Mouse (Mus musculus): ENCODE data around the gene Pald1. TPM values are rescaled to one million over a fixed set of nuclear protein-coding genes. Genes with fewer than 3 reads are reported as not detected.

Gene Pald1
- polyA plus RNA-seq, 1 experiment from 2014 or later, result 14.5 TPM

DNA sequence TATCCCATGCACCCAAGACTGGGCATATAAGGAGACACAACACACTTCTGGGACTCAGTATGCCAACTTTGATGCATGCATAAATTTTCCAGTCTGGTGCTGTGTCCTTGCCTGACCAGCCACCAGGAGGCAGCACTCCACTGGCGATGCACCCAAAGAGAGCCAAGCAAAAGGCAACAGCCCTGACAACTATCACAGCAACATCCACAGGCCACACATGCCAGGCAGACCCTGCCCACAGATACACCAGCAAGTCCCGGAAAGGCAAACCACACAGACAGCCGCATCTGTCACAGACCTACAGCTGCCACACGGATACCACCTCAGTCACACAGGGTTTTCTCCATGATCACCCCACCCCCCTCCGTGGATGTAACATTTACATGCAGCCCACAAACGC lies 41.8 kb downstream of the Pald1 start:
- WGBS, result 64% methylated on average over 6 of the region's 6 CpGs
- H3K4me2 ChIP-seq (replicated peaks), result no peak overlapping the region
- H3K4me1 ChIP-seq (replicated peaks), result peaks cover 8% of the 10 kb centered on the region
- H3K4me3 ChIP-seq (replicated peaks), result no peak overlapping the region
- H3K9ac ChIP-seq, result no peak overlapping the region
- H3K36me3 ChIP-seq, result peaks cover 3% of the 10 kb centered on the region; the same call in 1 of the 2 replicates
- no peaks in the 10 kb centered on the region for H3K9me3 ChIP-seq
- no peak for ATAC-seq
- no peak overlapping the region for H3K27ac ChIP-seq
- H3K27me3 ChIP-seq (replicated peaks), result no peaks in the 10 kb centered on the region

DNA sequence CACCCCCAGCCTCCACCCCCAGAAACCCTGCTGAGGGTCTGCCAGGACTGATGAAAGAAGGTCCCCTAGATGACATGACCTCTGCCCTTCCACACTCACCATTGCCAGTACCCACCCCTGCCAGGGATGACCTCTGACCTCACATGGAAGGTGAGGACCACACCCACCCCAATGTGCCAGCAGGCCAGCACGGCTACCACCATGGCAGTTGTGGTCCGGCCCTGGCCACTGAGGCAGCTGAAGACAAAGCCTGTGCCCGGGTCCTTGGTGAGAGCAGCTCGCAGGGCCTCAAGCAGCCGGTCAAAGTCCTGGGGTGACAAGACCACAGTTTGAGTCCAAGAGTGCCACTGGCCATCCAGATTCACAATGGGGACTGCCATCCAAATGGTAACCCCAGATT lies 42.3 kb downstream of the Pald1 start:
- Histone ChIP-seq H3K36me3 (peaks cover 3% of the 10 kb centered on the region; the same call in 1 of the 2 replicates), H3K9ac (no peak overlapping the region), H3K4me3 (replicated peaks) (no peak overlapping the region), H3K27ac (no peak overlapping the region), H3K9me3 (no peaks in the 10 kb centered on the region), H3K4me1 (replicated peaks) (peaks cover 4% of the 10 kb centered on the region), H3K27me3 (replicated peaks) (no peaks in the 10 kb centered on the region), H3K4me2 (replicated peaks) (no peak overlapping the region)
- 91% methylated on average over 5 of the region's 5 CpGs for WGBS
- ATAC-seq, result no peak

- H3K4me2 ChIP-seq (replicated peaks), result no peak overlapping the region
- H3K4me3 ChIP-seq (replicated peaks), result no peak overlapping the region
- no peak overlapping the region for H3K27ac ChIP-seq
- H3K4me1 ChIP-seq (replicated peaks), result no peaks in the 10 kb centered on the region
- WGBS, result 79% methylated on average over 9 of the region's 9 CpGs
- ATAC-seq, result no peak
- H3K9me3 ChIP-seq, result no peaks in the 10 kb centered on the region
- H3K9ac ChIP-seq, result no peak overlapping the region
- H3K36me3 ChIP-seq, result peaks cover 3% of the 10 kb centered on the region; the same call in 1 of the 2 replicates
- no peaks in the 10 kb centered on the region for H3K27me3 ChIP-seq (replicated peaks)
Observed at GRCm38 (mm10) chr10:61340247-61340646, 43.1 kb downstream of the Pald1 start.

DNA sequence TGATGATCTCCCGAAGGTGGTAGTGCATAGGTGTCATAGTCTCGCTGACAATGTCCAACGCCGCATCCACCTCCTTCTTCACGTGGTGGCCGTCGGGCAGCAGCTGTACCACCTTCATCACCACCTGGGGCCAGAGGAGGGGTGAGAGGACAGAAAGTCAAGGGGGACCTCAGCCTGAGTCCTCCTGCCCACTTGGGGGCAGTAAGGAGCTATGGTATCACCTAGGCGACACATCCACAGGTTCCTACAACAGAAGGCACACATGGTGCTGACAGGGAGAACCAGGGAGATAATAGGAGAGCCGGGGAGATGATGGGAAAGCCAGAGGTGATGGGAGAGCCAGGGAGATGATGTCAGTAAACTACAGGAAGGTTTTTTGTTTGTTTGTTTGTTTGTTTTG lies 44.1 kb downstream of the Pald1 start:
- Histone ChIP-seq H3K9ac (no peak overlapping the region), H3K27ac (no peak overlapping the region), H3K27me3 (replicated peaks) (no peaks in the 10 kb centered on the region), H3K4me3 (replicated peaks) (no peak overlapping the region), H3K4me1 (replicated peaks) (no peaks in the 10 kb centered on the region), H3K36me3 (peaks cover 3% of the 10 kb centered on the region; the same call in 1 of the 2 replicates), H3K4me2 (replicated peaks) (no peak overlapping the region), H3K9me3 (no peaks in the 10 kb centered on the region)
- ATAC-seq, result no peak
- 87% methylated on average over 9 of the region's 9 CpGs for WGBS

DNA sequence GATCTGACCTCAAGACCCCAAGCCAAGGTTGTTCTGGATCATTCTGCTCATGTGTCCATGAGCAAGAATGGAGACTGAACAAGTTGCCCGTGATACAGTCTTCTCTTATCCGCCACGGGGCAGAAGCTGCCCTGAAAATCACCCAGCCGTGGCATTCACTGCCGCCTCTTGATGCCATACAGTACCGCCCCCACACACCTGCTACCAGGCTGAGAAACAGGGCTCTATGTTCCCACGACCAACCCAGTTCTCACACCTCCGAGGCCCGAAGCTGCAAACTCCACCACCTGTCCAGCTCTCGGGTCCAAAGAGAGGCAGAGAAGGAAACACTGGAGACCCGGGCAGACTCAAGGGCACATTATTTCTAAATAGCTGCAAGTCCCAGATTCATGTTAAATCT lies 45.7 kb downstream of the Pald1 start:
- Histone ChIP-seq H3K4me1 (replicated peaks) (no peaks in the 10 kb centered on the region), H3K36me3 (peaks cover 3% of the 10 kb centered on the region; the same call in 1 of the 2 replicates), H3K9me3 (no peaks in the 10 kb centered on the region), H3K4me2 (replicated peaks) (no peak overlapping the region), H3K27me3 (replicated peaks) (no peaks in the 10 kb centered on the region), H3K9ac (no peak overlapping the region), H3K27ac (no peak overlapping the region), H3K4me3 (replicated peaks) (no peak overlapping the region)
- ATAC-seq, result no peak
- 92% methylated on average over 11 of the region's 11 CpGs for WGBS

GRCm38 (mm10) chr10:61336592-61336991 lies 46.7 kb downstream of the Pald1 start:
- 77% methylated on average over 5 of the region's 5 CpGs for WGBS
- Histone ChIP-seq H3K4me2 (replicated peaks) (no peak overlapping the region), H3K9me3 (no peaks in the 10 kb centered on the region)

DNA sequence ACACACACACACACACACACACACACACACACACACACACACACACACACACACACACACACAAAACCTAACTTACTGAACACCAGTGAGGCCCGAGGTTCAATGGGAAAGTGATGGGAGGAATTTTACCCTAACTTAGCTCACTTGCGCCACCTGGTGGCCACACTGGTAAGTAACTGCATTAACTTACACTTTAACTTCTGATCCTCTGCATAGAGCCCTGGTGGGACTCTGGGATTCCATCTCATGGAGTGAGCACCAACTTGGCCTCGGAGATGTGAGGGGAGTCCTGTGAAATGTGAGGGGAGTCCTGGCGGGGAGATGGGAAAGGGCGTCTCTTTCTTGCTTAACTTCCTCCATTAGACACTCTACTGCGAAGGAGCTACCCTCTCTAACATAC lies 47.2 kb downstream of the Pald1 start:
- no peak for ATAC-seq

More at GRCm38 (mm10) chr10:61336592-61336991, 46.7 kb downstream of the Pald1 start:
- Histone ChIP-seq H3K27ac (no peak overlapping the region), H3K9ac (no peak overlapping the region), H3K4me3 (replicated peaks) (no peak overlapping the region), H3K27me3 (replicated peaks) (no peaks in the 10 kb centered on the region), H3K36me3 (no peaks in the 10 kb centered on the region), H3K4me1 (replicated peaks) (no peaks in the 10 kb centered on the region)
- no peak for ATAC-seq

GRCm38 (mm10) chr10:61334545-61334944 lies 48.8 kb downstream of the Pald1 start:
- no peaks in the 10 kb centered on the region for H3K4me1 ChIP-seq (replicated peaks)
- no peak overlapping the region for H3K9ac ChIP-seq
- H3K4me3 ChIP-seq (replicated peaks), result no peak overlapping the region
- WGBS, result 72% methylated on average over 7 of the region's 7 CpGs
- H3K27ac ChIP-seq, result no peak overlapping the region
- no peaks in the 10 kb centered on the region for H3K9me3 ChIP-seq
- H3K27me3 ChIP-seq (replicated peaks), result no peaks in the 10 kb centered on the region
- ATAC-seq, result no peak
- no peaks in the 10 kb centered on the region for H3K36me3 ChIP-seq
- no peak overlapping the region for H3K4me2 ChIP-seq (replicated peaks)

More for the DNA sequence above, 47.2 kb downstream of the Pald1 start:
- Histone ChIP-seq H3K4me1 (replicated peaks) (no peaks in the 10 kb centered on the region), H3K27me3 (replicated peaks) (no peaks in the 10 kb centered on the region), H3K4me3 (replicated peaks) (no peak overlapping the region), H3K4me2 (replicated peaks) (no peak overlapping the region), H3K9ac (no peak overlapping the region), H3K36me3 (no peaks in the 10 kb centered on the region), H3K27ac (no peak overlapping the region), H3K9me3 (no peaks in the 10 kb centered on the region)
- 20% methylated on average over 6 of the region's 6 CpGs for WGBS

DNA sequence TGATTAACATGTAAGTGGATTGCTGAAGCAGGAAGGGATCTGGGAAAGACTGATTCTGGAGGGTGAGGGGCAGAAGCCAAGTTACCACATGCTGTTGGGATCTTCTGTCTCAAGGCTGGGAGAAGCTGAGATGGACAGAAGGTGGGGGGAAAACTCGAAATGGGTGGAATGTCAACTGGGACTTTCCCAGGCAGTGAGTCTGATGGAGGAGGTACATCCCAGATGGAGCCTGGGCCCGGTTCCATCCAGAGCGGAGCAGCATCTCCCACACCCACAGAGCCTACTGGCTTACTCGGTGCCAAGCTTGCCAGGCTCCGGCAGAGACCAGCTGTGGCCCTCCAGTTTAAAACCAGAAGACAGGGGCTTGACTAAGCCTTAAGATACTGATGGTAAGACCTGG lies 52.3 kb downstream of the Pald1 start:
- 85% methylated on average over 5 of the region's 5 CpGs for WGBS
- ATAC-seq, result no peak

GRCm38 (mm10) chr10:61328927-61329326 lies 54.4 kb downstream of the Pald1 start:
- 57% methylated on average over 7 of the region's 7 CpGs for WGBS

More for the DNA sequence above, 52.3 kb downstream of the Pald1 start:
- Histone ChIP-seq H3K4me2 (replicated peaks) (no peak overlapping the region), H3K27me3 (replicated peaks) (no peaks in the 10 kb centered on the region), H3K4me3 (replicated peaks) (no peak overlapping the region), H3K27ac (no peak overlapping the region), H3K9ac (no peak overlapping the region), H3K9me3 (no peaks in the 10 kb centered on the region), H3K4me1 (replicated peaks) (0 out of 2 replicates have a peak, but pooled peaks cover 3% of the 10 kb centered on the region), H3K36me3 (no peaks in the 10 kb centered on the region)

DNA sequence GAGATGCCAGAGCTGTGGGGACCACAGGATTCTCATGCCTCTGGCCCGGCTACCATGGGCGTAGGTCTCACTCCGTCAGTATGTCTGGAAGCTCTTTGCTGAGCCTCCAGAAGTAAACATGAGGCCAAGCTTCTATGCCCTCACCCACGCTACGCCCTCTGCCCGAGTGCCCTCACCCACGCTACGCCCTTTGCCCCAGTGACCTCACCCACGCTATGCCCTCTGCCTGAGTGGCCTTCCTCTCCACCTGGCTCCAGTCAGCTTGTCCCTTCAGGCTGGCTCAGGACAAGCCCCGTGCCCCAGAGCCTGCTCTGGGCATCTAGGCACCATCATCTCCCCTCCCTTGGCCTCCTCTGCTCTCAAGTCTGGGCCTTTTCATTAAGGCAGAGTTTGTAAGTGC lies 55.8 kb downstream of the Pald1 start:
- WGBS, result 84% methylated on average over 10 of the region's 10 CpGs
- Histone ChIP-seq H3K27me3 (replicated peaks) (no peaks in the 10 kb centered on the region), H3K9ac (no peak overlapping the region), H3K4me3 (replicated peaks) (no peak overlapping the region), H3K4me2 (replicated peaks) (no peak overlapping the region), H3K4me1 (replicated peaks) (peaks cover 3% of the 10 kb centered on the region; the same call in 1 of the 2 replicates), H3K27ac (no peak overlapping the region), H3K36me3 (no peaks in the 10 kb centered on the region), H3K9me3 (no peaks in the 10 kb centered on the region)
- ATAC-seq, result no peak

More at GRCm38 (mm10) chr10:61328927-61329326, 54.4 kb downstream of the Pald1 start:
- no peaks in the 10 kb centered on the region for H3K36me3 ChIP-seq
- no peaks in the 10 kb centered on the region for H3K9me3 ChIP-seq
- no peak overlapping the region for H3K4me2 ChIP-seq (replicated peaks)
- no peak overlapping the region for H3K27ac ChIP-seq
- no peak overlapping the region for H3K9ac ChIP-seq
- no peak for ATAC-seq
- H3K4me3 ChIP-seq (replicated peaks), result no peak overlapping the region
- peaks cover 3% of the 10 kb centered on the region; the same call in 1 of the 2 replicates for H3K4me1 ChIP-seq (replicated peaks)
- H3K27me3 ChIP-seq (replicated peaks), result no peaks in the 10 kb centered on the region

- no peak overlapping the region for H3K27ac ChIP-seq
- no peak for ATAC-seq
Observed at GRCm38 (mm10) chr10:61325782-61326328, 57.5 kb downstream of the Pald1 start.

GRCm38 (mm10) chr10:61324717-61325116 lies 58.6 kb downstream of the Pald1 start:
- no peak overlapping the region for H3K9ac ChIP-seq
- WGBS, result 77% methylated on average over 8 of the region's 8 CpGs
- no peaks in the 10 kb centered on the region for H3K36me3 ChIP-seq
- H3K27ac ChIP-seq, result no peak overlapping the region
- no peaks in the 10 kb centered on the region for H3K27me3 ChIP-seq (replicated peaks)
- no peak overlapping the region for H3K4me3 ChIP-seq (replicated peaks)
- no peak overlapping the region for H3K4me2 ChIP-seq (replicated peaks)
- peaks cover 3% of the 10 kb centered on the region; the same call in 1 of the 2 replicates for H3K4me1 ChIP-seq (replicated peaks)
- ATAC-seq, result no peak
- H3K9me3 ChIP-seq, result no peaks in the 10 kb centered on the region

More at GRCm38 (mm10) chr10:61325782-61326328, 57.5 kb downstream of the Pald1 start:
- H3K4me3 ChIP-seq (replicated peaks), result no peak overlapping the region
- no peaks in the 10 kb centered on the region for H3K27me3 ChIP-seq (replicated peaks)
- no peaks in the 10 kb centered on the region for H3K36me3 ChIP-seq
- no peak overlapping the region for H3K9ac ChIP-seq
- H3K4me1 ChIP-seq (replicated peaks), result peaks cover 3% of the 10 kb centered on the region; the same call in 1 of the 2 replicates
- H3K9me3 ChIP-seq, result no peaks in the 10 kb centered on the region
- H3K4me2 ChIP-seq (replicated peaks), result no peak overlapping the region
- WGBS, result 48% methylated on average over 9 of the region's 9 CpGs
